Mouse (Mus musculus) intestine, embryonic 15.5 days (tissue): ENCODE measurements at regions not wholly inside any gene's neighbourhood (a gene's known extent, or its start where the extent isn't known, plus 50 kb on each side); places are given as distances from the start of the nearest gene placed in this dataset.

ENCODE experiments used
- ATAC-seq: fragments of 200-750 bp; cut with Nextera tagmentation; 2 replicates; pipeline ENCODE4 v1.8.0; 2017; ENCODE audit warnings: moderate TSS enrichment, moderate library complexity
- H3K27ac ChIP-seq: fragments of 300-500 bp; sonication (generic); 2 replicates; pipeline ENCODE4 v1.5.1; 2015; ENCODE audit warnings: mild to moderate bottlenecking, inconsistent platforms
- H3K27me3 ChIP-seq: fragments of 300-500 bp; sonication (generic); replicated peaks from 2 replicates; pipeline ENCODE4 v1.6.1; 2015; ENCODE audit warnings: inconsistent platforms
- H3K36me3 ChIP-seq: fragments of 300-500 bp; sonication (generic); 2 replicates; pipeline ENCODE4 v1.6.1; 2015; ENCODE audit warnings: inconsistent platforms
- H3K4me1 ChIP-seq: fragments of 300-500 bp; sonication (generic); replicated peaks from 2 replicates; pipeline ENCODE4 v1.6.1; 2015; ENCODE audit warnings: inconsistent platforms
- H3K4me2 ChIP-seq: fragments of 300-500 bp; sonication (generic); replicated peaks from 2 replicates; pipeline ENCODE4 v1.6.1; 2015; ENCODE audit warnings: mild to moderate bottlenecking, inconsistent platforms
- H3K4me3 ChIP-seq: fragments of 300-500 bp; sonication (generic); replicated peaks from 2 replicates; pipeline ENCODE4 v1.5.1; 2015; ENCODE audit warnings: inconsistent platforms
- H3K9ac ChIP-seq: fragments of 300-500 bp; sonication (generic); 2 replicates; pipeline ENCODE4 v1.6.1; 2015; ENCODE audit warnings: inconsistent platforms
- H3K9me3 ChIP-seq: fragments of 300-500 bp; sonication (generic); 2 replicates; pipeline ENCODE4 v1.6.1; 2016; ENCODE audit warnings: inconsistent platforms
- WGBS: fragments of 180-500 bp; shearing (Covaris S2); methylation state at CpG from one replicate; pipeline ENCODE4 v1.1.7; 2015; 5-methylcytosine and 5-hydroxymethylcytosine counted together

GRCm38 (mm10) chr9:85144363-85144762 lies 168.2 kb upstream of the Gm11114 start:
- WGBS = 93% methylated on average over 2 of the region's 2 CpGs
- no peaks in the 10 kb centered on the region for H3K4me1 ChIP-seq
- no peaks in the 10 kb centered on the region for H3K27me3 ChIP-seq
- no peak overlapping the region for H3K4me3 ChIP-seq
- no peaks in the 10 kb centered on the region for H3K36me3 ChIP-seq
- ATAC-seq = no peak
- H3K9me3 ChIP-seq = no peaks in the 10 kb centered on the region
- no peak overlapping the region for H3K9ac ChIP-seq
- no peak overlapping the region for H3K4me2 ChIP-seq
- H3K27ac ChIP-seq = no peak overlapping the region

DNA sequence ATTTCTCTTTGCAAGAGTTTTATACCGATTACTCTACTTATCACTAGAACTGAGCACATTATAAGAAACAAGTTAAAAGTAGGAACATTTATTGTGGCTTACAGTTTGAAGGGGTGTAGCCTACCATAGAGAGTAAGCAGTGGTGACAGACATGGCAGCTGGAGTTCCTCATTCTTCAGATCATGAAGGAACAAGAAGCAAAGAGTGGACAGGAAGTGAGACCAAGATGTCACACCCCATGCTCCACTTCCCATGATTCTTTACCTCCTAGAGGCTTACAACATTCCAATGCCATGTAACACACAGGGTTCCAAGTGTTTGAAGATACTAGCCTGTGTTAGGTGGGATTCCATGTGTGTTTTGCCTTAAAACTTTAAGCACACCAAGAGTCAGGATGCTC lies 146.9 kb upstream of the Gm11114 start:
- Histone ChIP-seq H3K9me3 (no peaks in the 10 kb centered on the region), H3K4me3 (no peak overlapping the region), H3K4me1 (no peaks in the 10 kb centered on the region), H3K27ac (no peak overlapping the region), H3K9ac (no peak overlapping the region), H3K27me3 (no peaks in the 10 kb centered on the region), H3K4me2 (no peak overlapping the region), H3K36me3 (no peaks in the 10 kb centered on the region)
- WGBS = 91% methylated on average over 1 of the region's 1 CpGs
- ATAC-seq = no peak

- H3K27ac ChIP-seq = no peak overlapping the region
- no peaks in the 10 kb centered on the region for H3K4me1 ChIP-seq
- H3K9me3 ChIP-seq = no peaks in the 10 kb centered on the region
- no peak overlapping the region for H3K9ac ChIP-seq
- H3K36me3 ChIP-seq = no peaks in the 10 kb centered on the region
- ATAC-seq = peak; percentile 82
- no peak overlapping the region for H3K4me3 ChIP-seq
- H3K27me3 ChIP-seq = no peaks in the 10 kb centered on the region
- H3K4me2 ChIP-seq = no peak overlapping the region
Observed at GRCm38 (mm10) chr9:85167243-85167642, 145.3 kb upstream of the Gm11114 start.

GRCm38 (mm10) chr9:85174431-85174830 lies 138.1 kb upstream of the Gm11114 start:
- Histone ChIP-seq H3K9me3 (no peaks in the 10 kb centered on the region), H3K4me1 (no peaks in the 10 kb centered on the region), H3K27ac (no peak overlapping the region), H3K36me3 (no peaks in the 10 kb centered on the region), H3K9ac (no peak overlapping the region), H3K4me2 (no peak overlapping the region), H3K27me3 (no peaks in the 10 kb centered on the region), H3K4me3 (no peak overlapping the region)
- WGBS = 48% methylated on average over 3 of the region's 3 CpGs
- peak; percentile 55; the same call in 1 of the 2 replicates for ATAC-seq

DNA sequence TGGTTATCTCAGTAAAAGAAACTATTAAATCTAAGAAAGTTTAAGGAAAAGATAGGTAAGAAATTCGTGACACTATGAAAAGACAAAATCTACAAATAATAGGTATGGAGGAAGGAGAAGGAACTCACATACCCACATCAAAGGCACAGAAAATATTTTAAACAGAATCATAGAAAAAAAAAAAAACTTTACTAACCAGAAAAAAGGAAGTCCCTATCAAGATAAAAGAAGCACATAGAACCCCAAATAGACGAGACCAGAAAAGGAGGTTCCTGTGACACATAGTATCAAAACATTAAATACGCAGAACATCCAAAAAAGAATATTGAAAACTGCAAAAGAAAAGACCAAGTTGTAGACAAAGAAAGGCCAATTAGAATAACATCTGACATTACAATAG lies 111.4 kb upstream of the Gm11114 start:
- WGBS = 78% methylated on average over 3 of the region's 3 CpGs

GRCm38 (mm10) chr9:85224870-85225269 lies 87.7 kb upstream of the Gm11114 start:
- no peaks in the 10 kb centered on the region for H3K36me3 ChIP-seq
- 75% methylated on average over 3 of the region's 3 CpGs for WGBS
- ATAC-seq = no peak
- no peaks in the 10 kb centered on the region for H3K4me1 ChIP-seq
- no peak overlapping the region for H3K4me3 ChIP-seq
- no peak overlapping the region for H3K4me2 ChIP-seq
- no peaks in the 10 kb centered on the region for H3K27me3 ChIP-seq
- no peak overlapping the region for H3K27ac ChIP-seq
- no peak overlapping the region for H3K9ac ChIP-seq
- no peaks in the 10 kb centered on the region for H3K9me3 ChIP-seq

More for the DNA sequence above, 111.4 kb upstream of the Gm11114 start:
- H3K4me2 ChIP-seq = no peak overlapping the region
- H3K36me3 ChIP-seq = no peaks in the 10 kb centered on the region
- no peak overlapping the region for H3K9ac ChIP-seq
- no peak overlapping the region for H3K27ac ChIP-seq
- no peak for ATAC-seq
- H3K9me3 ChIP-seq = no peaks in the 10 kb centered on the region
- no peaks in the 10 kb centered on the region for H3K4me1 ChIP-seq
- no peaks in the 10 kb centered on the region for H3K27me3 ChIP-seq
- no peak overlapping the region for H3K4me3 ChIP-seq
